Mouse (Mus musculus) small intestine, adult 2 months (tissue): Measurements from ENCODE around the gene C1d.

Source experiments
- CTCF ChIP-seq: fragments of 200-500 bp; IDR thresholded peaks from 2 replicates; pipeline ENCODE4 v1.5.1; 2012; ENCODE audit warnings: low read depth, mild to moderate bottlenecking, control low read depth, inconsistent platforms, low read length, moderate library complexity, mixed read lengths; ENCODE audit not compliant: insufficient replicate concordance, insufficient read length; ENCODE audit errors: extremely low read depth
- POLR2A ChIP-seq: fragments of 200-500 bp; IDR thresholded peaks from 2 replicates; pipeline ENCODE4 v1.6.1; 2012; ENCODE audit warnings: low read depth, mild to moderate bottlenecking, control low read depth, inconsistent platforms, low read length, moderate library complexity

DNA sequence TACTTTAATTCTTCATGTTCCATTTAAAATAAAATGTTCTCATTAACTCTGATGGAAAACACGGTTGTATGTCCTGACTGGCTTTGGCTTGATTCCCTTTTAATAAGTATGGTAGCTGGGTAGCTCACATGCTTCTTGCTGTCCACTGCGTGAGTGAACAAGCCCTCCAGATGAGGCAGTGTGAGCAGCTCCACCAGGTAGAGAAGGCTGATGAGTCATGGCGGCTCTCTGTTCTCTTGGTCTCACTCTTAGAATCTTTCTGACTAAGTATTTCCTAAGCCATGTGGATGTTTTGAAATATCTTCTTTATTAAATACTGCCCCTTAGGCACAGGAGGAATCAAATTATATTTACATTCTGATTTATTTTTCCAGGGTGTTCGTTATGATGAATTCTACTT is 9.8 kb downstream of the C1d start:
- TF ChIP-seq POLR2A (no peak), CTCF (no peak)
